Mouse (Mus musculus) liver, adult 2 months (tissue): ENCODE results near the gene Fry. TPM values are rescaled to one million over a fixed set of nuclear protein-coding genes. Genes with fewer than 3 reads are reported as not detected.

ENCODE experiments used
- DNase-seq: peaks from one replicate; pipeline ENCODE4 v3.0.0-alpha.2; 2011; ENCODE audit warnings: low read depth, low spot score; ENCODE audit errors: extremely low read depth
- H3K27ac ChIP-seq: fragments of 200-500 bp; replicated peaks from 2 replicates; pipeline ENCODE4 v1.5.1; 2012; ENCODE audit warnings: low read depth, mild to moderate bottlenecking, control low read depth, inconsistent platforms, low read length; ENCODE audit not compliant: insufficient read depth
- H3K27me3 ChIP-seq: fragments of 200-500 bp; 2 replicates; pipeline ENCODE4 v1.6.1; 2012; ENCODE audit warnings: mild to moderate bottlenecking, moderate library complexity, low read length, inconsistent platforms; ENCODE audit not compliant: control insufficient read depth, insufficient read depth
- H3K36me3 ChIP-seq: fragments of 200-500 bp; 2 replicates; pipeline ENCODE4 v1.6.1; 2012; ENCODE audit warnings: low read length, inconsistent platforms; ENCODE audit not compliant: control insufficient read depth, insufficient read depth
- H3K4me1 ChIP-seq: fragments of 200-500 bp; 2 replicates; pipeline ENCODE4 v1.6.1; 2011; ENCODE audit warnings: low read length; ENCODE audit not compliant: control insufficient read depth, insufficient read depth
- H3K4me3 ChIP-seq: fragments of 200-500 bp; 2 replicates; pipeline ENCODE4 v1.5.1; 2011; ENCODE audit warnings: low read depth, mild to moderate bottlenecking, control low read depth, low read length, moderate library complexity; ENCODE audit not compliant: insufficient read depth
- H3K79me2 ChIP-seq: fragments of 200-500 bp; 2 replicates; pipeline ENCODE4 v1.6.1; 2012; ENCODE audit warnings: inconsistent platforms, mild to moderate bottlenecking, low read length, moderate library complexity; ENCODE audit not compliant: control insufficient read depth, insufficient read depth
- H3K9ac ChIP-seq: fragments of 200-500 bp; 2 replicates; pipeline ENCODE4 v1.6.1; 2012; ENCODE audit warnings: low read depth, mild to moderate bottlenecking, control low read depth, inconsistent platforms, low read length
- CTCF ChIP-seq: fragments of 200-500 bp; IDR thresholded peaks from 2 replicates; pipeline ENCODE4 v1.5.1; 2011; ENCODE audit warnings: low read depth, low read length, control low read depth
- POLR2A ChIP-seq: fragments of 200-500 bp; IDR thresholded peaks from 2 replicates; pipeline ENCODE4 v1.6.1; 2011; ENCODE audit warnings: low read length, control low read depth; ENCODE audit not compliant: insufficient read depth; ENCODE audit errors: extremely low read depth
- WGBS: fragments of 180-500 bp; shearing (Covaris S2); methylation state at CpG from one replicate; pipeline ENCODE4 v1.1.7; 2018; 5-methylcytosine and 5-hydroxymethylcytosine counted together
- polyA plus RNA-seq: library from polyadenylated mRNA; depleted of rRNA; stranded (reverse); fragments of >200 nt; gene quantifications from 2 replicates; pipeline ENCODE4 v1.2.3, GENCODE M21; 2012
- total RNA-seq: library from RNA; depleted of rRNA; stranded (reverse); fragments of >200 nt; gene quantifications from 2 replicates; pipeline ENCODE4 v1.2.3, GENCODE M21; 2014

Fry gene
- total and polyA plus RNA-seq, 2 experiments = 0.62 to 1.8 TPM

DNA sequence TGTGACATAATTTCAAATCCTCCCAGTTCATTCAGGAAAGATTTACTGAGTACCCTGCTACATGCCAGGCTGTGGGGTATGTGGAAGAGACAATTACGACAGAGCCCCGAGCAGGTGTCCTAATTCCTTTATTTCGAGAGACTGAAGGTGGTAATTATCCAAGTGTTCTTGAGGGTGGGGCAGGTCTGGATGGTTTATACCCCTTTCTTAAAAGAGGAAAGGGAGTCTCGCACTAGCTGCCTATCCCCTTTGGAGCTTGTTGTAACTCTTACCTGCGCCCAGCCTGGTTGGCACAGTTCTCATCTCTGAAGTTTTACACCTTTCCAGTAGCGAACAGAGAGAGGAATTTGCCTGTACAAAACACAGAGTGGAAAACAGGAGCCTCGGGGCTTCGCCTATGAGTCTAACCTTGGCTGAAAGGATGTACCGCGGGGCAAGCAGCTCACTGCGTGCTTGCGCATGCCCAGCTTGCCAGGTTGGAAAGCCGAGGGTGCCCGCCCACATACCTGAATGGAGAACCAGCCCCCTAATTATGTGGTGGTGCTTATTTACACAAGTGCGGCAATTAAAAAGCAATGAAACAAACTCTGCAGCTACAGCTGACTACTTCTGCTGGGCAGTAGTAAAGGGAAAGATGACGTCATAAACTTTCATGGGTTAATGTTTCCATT is 143.7 kb downstream of the Fry start:
- no peak overlapping the region for H3K27ac ChIP-seq
- no peak overlapping the region for H3K4me3 ChIP-seq
- no peaks in the 10 kb centered on the region for H3K36me3 ChIP-seq
- H3K27me3 ChIP-seq = peaks cover 8% of the 10 kb centered on the region; the same call in 1 of the 2 replicates
- DNase-seq = no peak
- TF ChIP-seq POLR2A = no peak
- TF ChIP-seq CTCF = no peak
- H3K79me2 ChIP-seq = no peaks in the 10 kb centered on the region
- 91% methylated on average over 16 of the region's 16 CpGs for WGBS
- H3K4me1 ChIP-seq = peaks cover 6% of the 10 kb centered on the region
- no peak overlapping the region for H3K9ac ChIP-seq

DNA sequence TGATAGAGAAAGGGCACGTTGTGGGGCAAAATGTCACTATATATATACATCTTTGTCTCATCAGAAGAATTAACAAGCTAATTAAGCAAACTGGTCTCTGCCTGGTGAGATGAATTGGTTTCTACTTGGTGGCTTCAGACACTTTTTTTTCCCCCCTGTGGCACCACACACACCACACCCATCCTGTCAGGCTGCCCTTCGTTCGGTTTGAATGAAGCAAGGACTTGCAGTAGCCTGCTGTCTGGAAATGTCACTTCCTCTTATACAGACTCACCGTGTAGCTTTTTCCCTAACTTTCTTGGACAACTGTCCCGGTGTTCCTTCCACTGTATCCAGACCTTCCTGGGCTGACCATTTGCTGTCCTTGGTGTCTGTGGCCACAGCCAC is 144.3 kb downstream of the Fry start:
- no peaks in the 10 kb centered on the region for H3K36me3 ChIP-seq
- WGBS = 73% methylated on average over 5 of the region's 5 CpGs
- peaks cover 6% of the 10 kb centered on the region for H3K4me1 ChIP-seq
- H3K4me3 ChIP-seq = no peak overlapping the region
- no peak overlapping the region for H3K9ac ChIP-seq
- DNase-seq = no peak
- H3K27me3 ChIP-seq = peaks cover 8% of the 10 kb centered on the region; the same call in 1 of the 2 replicates
- TF ChIP-seq POLR2A (no peak), CTCF (no peak)
- H3K27ac ChIP-seq = no peak overlapping the region
- H3K79me2 ChIP-seq = no peaks in the 10 kb centered on the region

DNA sequence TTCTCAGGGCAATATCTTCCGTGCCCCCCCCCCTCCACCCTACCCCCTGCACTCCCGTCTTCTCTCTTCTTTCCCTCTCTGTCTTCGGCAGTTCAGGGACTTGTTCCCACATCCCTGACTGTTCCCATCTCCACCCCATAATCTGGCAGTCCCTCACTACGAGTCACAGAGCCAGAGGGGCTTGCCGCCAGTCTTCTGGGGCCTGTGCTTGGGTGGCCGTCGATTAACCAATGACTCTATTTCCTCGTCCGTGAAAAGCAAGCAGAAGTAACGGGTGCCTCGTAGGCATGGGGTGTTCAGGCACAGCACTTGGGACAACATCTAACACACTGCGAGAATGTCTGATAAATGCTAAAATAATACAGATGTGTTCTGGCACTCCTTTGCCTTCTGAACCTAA is 144.7 kb downstream of the Fry start:
- 0 out of 2 replicates have a peak, but pooled peaks cover 5% of the 10 kb centered on the region for H3K27me3 ChIP-seq
- no peak for TF ChIP-seq POLR2A
- no peak for TF ChIP-seq CTCF
- no peak overlapping the region for H3K4me3 ChIP-seq
- 92% methylated on average over 12 of the region's 12 CpGs for WGBS
- H3K36me3 ChIP-seq = no peaks in the 10 kb centered on the region
- peaks cover 6% of the 10 kb centered on the region for H3K4me1 ChIP-seq
- no peak overlapping the region for H3K9ac ChIP-seq
- H3K27ac ChIP-seq = no peak overlapping the region
- no peaks in the 10 kb centered on the region for H3K79me2 ChIP-seq
- no peak for DNase-seq

DNA sequence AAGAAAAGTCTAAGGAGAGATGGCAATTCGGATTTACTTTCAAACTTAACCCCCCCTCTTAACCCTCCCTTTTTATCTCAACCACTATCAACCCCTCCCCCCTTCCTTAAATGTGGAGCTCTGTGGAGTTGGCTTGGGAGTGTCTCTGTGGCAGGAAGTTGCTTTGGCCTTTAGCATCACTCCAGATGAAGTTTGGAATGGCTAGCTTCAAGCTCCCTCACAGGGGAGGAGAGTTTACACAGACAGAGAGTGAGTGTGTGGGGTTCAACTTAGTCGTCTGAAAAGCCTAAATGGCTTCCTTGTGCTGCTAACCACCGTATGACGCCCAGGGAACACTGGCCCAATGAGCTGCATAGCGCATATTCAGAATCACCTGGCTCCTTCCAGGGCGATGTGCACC is 145.2 kb downstream of the Fry start:
- no peaks in the 10 kb centered on the region for H3K36me3 ChIP-seq
- peaks cover 6% of the 10 kb centered on the region for H3K4me1 ChIP-seq
- no peak overlapping the region for H3K27ac ChIP-seq
- H3K79me2 ChIP-seq = no peaks in the 10 kb centered on the region
- WGBS = 85% methylated on average over 6 of the region's 6 CpGs
- H3K27me3 ChIP-seq = 0 out of 2 replicates have a peak, but pooled peaks cover 3% of the 10 kb centered on the region
- no peak overlapping the region for H3K9ac ChIP-seq
- H3K4me3 ChIP-seq = no peak overlapping the region
- TF ChIP-seq POLR2A (no peak), CTCF (no peak)
- no peak for DNase-seq

DNA sequence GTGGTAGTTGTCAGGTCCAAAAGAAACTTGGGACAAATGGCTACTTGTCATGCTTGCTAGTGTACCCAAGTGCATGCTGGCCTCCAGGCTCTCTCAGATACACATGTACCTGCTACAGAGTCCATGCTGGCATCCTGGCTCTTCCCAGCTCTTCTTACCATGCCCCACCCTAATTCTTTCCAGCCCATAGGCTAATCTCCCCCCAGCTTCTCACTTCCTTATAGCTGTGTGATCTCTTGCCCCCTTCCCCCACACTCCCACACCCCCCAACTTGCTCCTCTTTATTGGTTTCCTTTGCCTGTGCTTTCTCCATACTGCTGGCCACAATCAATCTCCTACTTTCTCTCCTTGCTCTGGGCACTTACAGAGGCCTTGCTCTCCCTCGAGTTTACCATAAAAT is 146.6 kb downstream of the Fry start:
- Histone ChIP-seq H3K36me3 (no peaks in the 10 kb centered on the region), H3K4me3 (no peak overlapping the region), H3K27me3 (no peaks in the 10 kb centered on the region), H3K4me1 (peaks cover 6% of the 10 kb centered on the region), H3K9ac (no peak overlapping the region), H3K79me2 (no peaks in the 10 kb centered on the region), H3K27ac (no peak overlapping the region)
- WGBS = 69% methylated on average over 1 of the region's 1 CpGs
- TF ChIP-seq CTCF = no peak
- no peak for TF ChIP-seq POLR2A
- DNase-seq = no peak

DNA sequence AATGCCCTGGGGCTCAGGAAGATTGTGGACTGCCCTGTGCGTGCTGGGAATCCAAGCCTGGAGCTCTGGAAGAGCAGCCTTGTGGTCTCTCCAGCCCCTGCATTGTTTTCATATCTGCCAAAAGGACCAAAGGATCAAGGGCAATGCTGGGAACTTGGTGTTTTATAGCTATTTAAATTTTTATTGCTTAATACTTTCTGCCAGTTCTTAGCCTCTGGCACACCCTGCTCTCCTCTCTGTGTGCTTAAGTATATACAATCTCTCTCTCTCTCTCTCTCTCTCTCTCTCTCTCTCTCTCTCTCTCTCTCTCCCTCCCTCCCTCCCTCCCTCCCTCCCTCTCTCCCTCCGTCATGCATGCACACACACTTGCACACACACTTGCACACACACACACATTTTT is 147.5 kb downstream of the Fry start:
- no peaks in the 10 kb centered on the region for H3K79me2 ChIP-seq

More for the DNA sequence above, 147.5 kb downstream of the Fry start:
- Histone ChIP-seq H3K27me3 (no peaks in the 10 kb centered on the region), H3K27ac (no peak overlapping the region), H3K9ac (no peak overlapping the region), H3K4me1 (peaks cover 10% of the 10 kb centered on the region), H3K4me3 (no peak overlapping the region), H3K36me3 (no peaks in the 10 kb centered on the region)
- no peak for DNase-seq
- no peak for TF ChIP-seq POLR2A
- no peak for TF ChIP-seq CTCF
- 88% methylated on average over 2 of the region's 2 CpGs for WGBS
